Mouse (Mus musculus) liver, embryonic 15.5 days (tissue): ENCODE data around the gene Cyp1a1. TPM values are rescaled to one million over a fixed set of nuclear protein-coding genes. Genes with fewer than 3 reads are reported as not detected.

ENCODE experiments used
- ATAC-seq: fragments of 200-750 bp; cut with Nextera tagmentation; 2 replicates; pipeline ENCODE4 v1.8.0; 2017; ENCODE audit warnings: moderate number of reproducible peaks, mild to moderate bottlenecking, moderate library complexity; ENCODE audit not compliant: insufficient read depth
- H3K27ac ChIP-seq: fragments of 300-500 bp; sonication (generic); replicated peaks from 2 replicates; pipeline ENCODE4 v1.5.1; 2015; ENCODE audit warnings: mild to moderate bottlenecking, inconsistent platforms
- H3K27me3 ChIP-seq: fragments of 300-500 bp; sonication (generic); 2 replicates; pipeline ENCODE4 v1.6.1; 2015; ENCODE audit warnings: mild to moderate bottlenecking, inconsistent platforms
- H3K36me3 ChIP-seq: fragments of 300-500 bp; sonication (generic); replicated peaks from 2 replicates; pipeline ENCODE4 v1.6.1; 2015; ENCODE audit warnings: moderate library complexity, mild to moderate bottlenecking, inconsistent platforms
- H3K4me1 ChIP-seq: fragments of 300-500 bp; sonication (generic); replicated peaks from 2 replicates; pipeline ENCODE4 v1.6.1; 2015; ENCODE audit warnings: inconsistent platforms
- H3K4me2 ChIP-seq: fragments of 300-500 bp; sonication (generic); 2 replicates; pipeline ENCODE4 v1.6.1; 2015; ENCODE audit warnings: moderate library complexity, mild to moderate bottlenecking, inconsistent platforms
- H3K4me3 ChIP-seq: fragments of 300-500 bp; sonication (generic); replicated peaks from 2 replicates; pipeline ENCODE4 v1.5.1; 2015; ENCODE audit warnings: mild to moderate bottlenecking, inconsistent platforms
- H3K9ac ChIP-seq: fragments of 300-500 bp; sonication (generic); 2 replicates; pipeline ENCODE4 v1.6.1; 2015; ENCODE audit warnings: moderate library complexity, mild to moderate bottlenecking, inconsistent platforms
- H3K9me3 ChIP-seq: fragments of 300-500 bp; sonication (generic); replicated peaks from 2 replicates; pipeline ENCODE4 v1.6.1; 2016; ENCODE audit warnings: inconsistent platforms
- WGBS: fragments of 180-500 bp; shearing (Covaris S2); methylation state at CpG from one replicate; pipeline ENCODE4 v1.1.7; 2015; ENCODE audit warnings: mixed read lengths; ENCODE audit not compliant: insufficient replicate concordance; 5-methylcytosine and 5-hydroxymethylcytosine counted together
- polyA plus RNA-seq: library from polyadenylated mRNA; unstranded; fragments of >200 nt; fragmentation: Nextera tagmentation; extraction: Ambion mirVana; gene quantifications from 2 replicates; pipeline ENCODE4 v1.2.1, GENCODE M21; 2015

Cyp1a1 gene
- polyA plus RNA-seq, 1 experiment from 2014 or later = 0.13 TPM

GRCm38 (mm10) chr9:57656631-57657350, 30.9 kb upstream of the Cyp1a1 start:
- Histone ChIP-seq H3K4me1 (peaks cover 28% of the 10 kb centered on the region), H3K27ac (no peak overlapping the region), H3K9ac (no peak overlapping the region), H3K4me2 (no peak overlapping the region), H3K36me3 (no peaks in the 10 kb centered on the region), H3K27me3 (no peaks in the 10 kb centered on the region), H3K9me3 (no peaks in the 10 kb centered on the region), H3K4me3 (no peak overlapping the region)
- 73% methylated on average over 19 of the region's 19 CpGs for WGBS
- ATAC-seq = no peak

GRCm38 (mm10) chr9:57657843-57658242, 29.9 kb upstream of the Cyp1a1 start:
- no peak overlapping the region for H3K4me2 ChIP-seq
- no peaks in the 10 kb centered on the region for H3K9me3 ChIP-seq
- H3K4me1 ChIP-seq = peaks cover 29% of the 10 kb centered on the region
- H3K4me3 ChIP-seq = no peak overlapping the region
- no peak overlapping the region for H3K27ac ChIP-seq
- no peak overlapping the region for H3K9ac ChIP-seq
- no peak for ATAC-seq
- H3K27me3 ChIP-seq = no peaks in the 10 kb centered on the region
- 47% methylated on average over 4 of the region's 4 CpGs for WGBS
- H3K36me3 ChIP-seq = no peaks in the 10 kb centered on the region

- no peak overlapping the region for H3K4me3 ChIP-seq
- no peaks in the 10 kb centered on the region for H3K9me3 ChIP-seq
- H3K9ac ChIP-seq = no peak overlapping the region
- WGBS = 67% methylated on average over 4 of the region's 4 CpGs
- H3K4me1 ChIP-seq = peaks cover 29% of the 10 kb centered on the region
- no peaks in the 10 kb centered on the region for H3K36me3 ChIP-seq
- H3K4me2 ChIP-seq = no peak overlapping the region
- no peak overlapping the region for H3K27ac ChIP-seq
- H3K27me3 ChIP-seq = no peaks in the 10 kb centered on the region
- no peak for ATAC-seq
These were observed 28.8 kb upstream of the Cyp1a1 start for GRCm38 (mm10) chr9:57658970-57659369.

- H3K9ac ChIP-seq = no peak overlapping the region
- H3K4me3 ChIP-seq = no peak overlapping the region
- H3K27me3 ChIP-seq = no peaks in the 10 kb centered on the region
- H3K36me3 ChIP-seq = no peaks in the 10 kb centered on the region
- WGBS = 21% methylated on average over 4 of the region's 4 CpGs
- H3K4me1 ChIP-seq = peaks cover 29% of the 10 kb centered on the region
- H3K4me2 ChIP-seq = no peak overlapping the region
- ATAC-seq = peak; percentile 50
- no peaks in the 10 kb centered on the region for H3K9me3 ChIP-seq
- peak overlapping the region; percentile 68 for H3K27ac ChIP-seq
These were observed 28.0 kb upstream of the Cyp1a1 start for GRCm38 (mm10) chr9:57659774-57660173.

- Histone ChIP-seq H3K27ac (peak overlapping the region; percentile 68), H3K36me3 (no peaks in the 10 kb centered on the region), H3K4me3 (no peak overlapping the region), H3K4me2 (peak overlapping the region; percentile 46), H3K27me3 (no peaks in the 10 kb centered on the region), H3K9ac (peak overlapping the region; percentile 21; the same call in 1 of the 2 replicates), H3K9me3 (no peaks in the 10 kb centered on the region), H3K4me1 (peaks cover 29% of the 10 kb centered on the region)
- peak; percentile 73 for ATAC-seq
- WGBS = 24% methylated on average over 6 of the region's 6 CpGs
These were observed 27.2 kb upstream of the Cyp1a1 start for GRCm38 (mm10) chr9:57660501-57660900.

GRCm38 (mm10) chr9:57661552-57661951, 26.2 kb upstream of the Cyp1a1 start:
- Histone ChIP-seq H3K4me3 (no peak overlapping the region), H3K27me3 (no peaks in the 10 kb centered on the region), H3K9ac (no peak overlapping the region), H3K9me3 (no peaks in the 10 kb centered on the region), H3K4me2 (no peak overlapping the region), H3K27ac (0 out of 2 replicates have a peak overlapping the region, but pooled peaks have one; percentile 68), H3K4me1 (peaks cover 22% of the 10 kb centered on the region), H3K36me3 (no peaks in the 10 kb centered on the region)
- WGBS = 39% methylated on average over 3 of the region's 3 CpGs
- ATAC-seq = no peak

GRCm38 (mm10) chr9:57664616-57665015, 23.1 kb upstream of the Cyp1a1 start:
- WGBS = 56% methylated on average over 7 of the region's 7 CpGs
- Histone ChIP-seq H3K4me2 (no peak overlapping the region), H3K9ac (no peak overlapping the region), H3K27me3 (peaks cover 3% of the 10 kb centered on the region; the same call in 1 of the 2 replicates), H3K4me1 (peaks cover 30% of the 10 kb centered on the region), H3K9me3 (no peaks in the 10 kb centered on the region), H3K4me3 (no peak overlapping the region), H3K36me3 (no peaks in the 10 kb centered on the region), H3K27ac (peak overlapping the region; percentile 38; the same call in 1 of the 2 replicates)
- ATAC-seq = no peak

GRCm38 (mm10) chr9:57666536-57666935, 21.2 kb upstream of the Cyp1a1 start:
- Histone ChIP-seq H3K4me3 (no peak overlapping the region), H3K9me3 (no peaks in the 10 kb centered on the region), H3K4me2 (no peak overlapping the region), H3K27ac (no peak overlapping the region), H3K27me3 (peaks cover 3% of the 10 kb centered on the region; the same call in 1 of the 2 replicates), H3K36me3 (no peaks in the 10 kb centered on the region), H3K4me1 (peaks cover 12% of the 10 kb centered on the region), H3K9ac (no peak overlapping the region)
- ATAC-seq = no peak
- WGBS = 67% methylated on average over 8 of the region's 8 CpGs

- 33% methylated on average over 3 of the region's 3 CpGs for whole genome bisulfite sequencing
- Histone ChIP-seq H3K9me3 (no peaks in the 10 kb centered on the region), H3K36me3 (no peaks in the 10 kb centered on the region), H3K27ac (no peak overlapping the region), H3K9ac (no peak overlapping the region), H3K27me3 (peaks cover 3% of the 10 kb centered on the region; the same call in 1 of the 2 replicates), H3K4me2 (no peak overlapping the region), H3K4me3 (no peak overlapping the region), H3K4me1 (peaks cover 8% of the 10 kb centered on the region)
- no peak for ATAC-seq
These were observed 20.6 kb upstream of the Cyp1a1 start for GRCm38 (mm10) chr9:57667136-57667535.

- no peak overlapping the region for H3K9ac ChIP-seq
- H3K27me3 ChIP-seq = peaks cover 3% of the 10 kb centered on the region; the same call in 1 of the 2 replicates
- ATAC-seq = no peak
- no peak overlapping the region for H3K4me2 ChIP-seq
- no peak overlapping the region for H3K27ac ChIP-seq
- H3K9me3 ChIP-seq = no peaks in the 10 kb centered on the region
- no peak overlapping the region for H3K4me3 ChIP-seq
- peaks cover 8% of the 10 kb centered on the region for H3K4me1 ChIP-seq
- no peaks in the 10 kb centered on the region for H3K36me3 ChIP-seq
- WGBS = 47% methylated on average over 11 of the region's 11 CpGs
These were observed 19.9 kb upstream of the Cyp1a1 start for GRCm38 (mm10) chr9:57667817-57668216.

- Histone ChIP-seq H3K4me2 (no peak overlapping the region), H3K9ac (no peak overlapping the region), H3K27ac (no peak overlapping the region), H3K36me3 (no peaks in the 10 kb centered on the region), H3K4me1 (peaks cover 8% of the 10 kb centered on the region), H3K27me3 (peaks cover 3% of the 10 kb centered on the region; the same call in 1 of the 2 replicates), H3K4me3 (no peak overlapping the region), H3K9me3 (no peaks in the 10 kb centered on the region)
- ATAC-seq = no peak
- 37% methylated on average over 1 of the region's 1 CpGs for WGBS
These were observed 19.5 kb upstream of the Cyp1a1 start for GRCm38 (mm10) chr9:57668277-57668676.
